Comparison of ENCODE assay signal across 31 mouse cellular contexts in genomic region chr6:3528198-3528597, GRCm38 (mm10). TPM values are rescaled to one million over a fixed set of nuclear protein-coding genes. Genes with fewer than 3 reads are reported as not detected.
"Had no signal": no experiment of that assay in that cellular context is flagged by ENCODE, and none has a peak within 500 bp of the region (broad histone marks: within the 10 kb centered on the region; RNA-seq: fewer than 3 reads in every experiment).

No protein-coding gene starts in this region.

- H3K9me3 ChIP-seq: embryonic facial prominence, embryonic 10.5 days; embryonic facial prominence, embryonic 12.5 days; embryonic facial prominence, embryonic 13.5 days; embryonic facial prominence, embryonic 15.5 days; forebrain, embryonic 10.5 days; forebrain, embryonic 12.5 days; forebrain, embryonic 13.5 days; forebrain, embryonic 15.5 days had no signal

- H3K36me3 ChIP-seq: embryonic facial prominence, embryonic 12.5 days; embryonic facial prominence, embryonic 13.5 days; forebrain, embryonic 10.5 days; forebrain, embryonic 12.5 days; forebrain, embryonic 15.5 days had no signal

- ATAC-seq: forebrain, embryonic 13.5 days; forebrain, embryonic 14.5 days; forebrain, embryonic 15.5 days; forebrain, embryonic 16.5 days; forebrain, postnatal 0 days had no signal

- H3K27me3 ChIP-seq: embryonic facial prominence, embryonic 12.5 days; embryonic facial prominence, embryonic 13.5 days; embryonic facial prominence, embryonic 15.5 days; forebrain, embryonic 12.5 days; forebrain, embryonic 13.5 days; forebrain, embryonic 15.5 days had no signal

- H3K4me2 ChIP-seq: embryonic facial prominence, embryonic 12.5 days; embryonic facial prominence, embryonic 13.5 days; embryonic facial prominence, embryonic 15.5 days; forebrain, embryonic 12.5 days; forebrain, embryonic 13.5 days; forebrain, embryonic 15.5 days had no signal

- DNase-seq: cerebellum, adult 18-20 months; cerebellum, adult 2 months; cerebellum, adult 8-10 months; cerebellum, adult 9-10 months; cerebellum, adult 9-11 months; cerebellum, postnatal 10 days; cerebellum, postnatal 14 days; cerebellum, postnatal 25 days; cerebellum, postnatal 36 days; embryo, embryonic 11 days; forebrain, postnatal 0 days; gastrocnemius, adult 2 months; gastrocnemius, postnatal 10 days; gastrocnemius, postnatal 14 days; gastrocnemius, postnatal 25 days; gastrocnemius, postnatal 36 days; heart, adult 11 months; heart, adult 18-20 months had no signal

- H3K4me3 ChIP-seq: embryonic facial prominence, embryonic 10.5 days; embryonic facial prominence, embryonic 12.5 days; embryonic facial prominence, embryonic 13.5 days; embryonic facial prominence, embryonic 15.5 days; erythroblast, embryonic 14.5 days; forebrain, embryonic 10.5 days; forebrain, embryonic 12.5 days; forebrain, embryonic 13.5 days; forebrain, embryonic 15.5 days; gastrocnemius, adult 2 months had no signal

- H3K27ac ChIP-seq: embryonic facial prominence, embryonic 10.5 days; embryonic facial prominence, embryonic 12.5 days; embryonic facial prominence, embryonic 13.5 days; embryonic facial prominence, embryonic 15.5 days; forebrain, embryonic 10.5 days; forebrain, embryonic 12.5 days; forebrain, embryonic 13.5 days; forebrain, embryonic 15.5 days; gastrocnemius, adult 2 months had no signal

- H3K4me1 ChIP-seq: embryonic facial prominence, embryonic 10.5 days; embryonic facial prominence, embryonic 12.5 days; embryonic facial prominence, embryonic 13.5 days; embryonic facial prominence, embryonic 15.5 days had no signal

- H3K9ac ChIP-seq: embryonic facial prominence, embryonic 12.5 days; embryonic facial prominence, embryonic 13.5 days; embryonic facial prominence, embryonic 15.5 days; forebrain, embryonic 12.5 days; forebrain, embryonic 13.5 days; forebrain, embryonic 15.5 days; forebrain, postnatal 0 days had no signal

RNA-seq across cellular contexts. Expression of gene Hepacam2, which starts 30.1 kb away (rescaled TPM):
- total RNA-seq: common myeloid progenitor, adult 5-6 weeks; gastrocnemius, postnatal 10 days; gastrocnemius, postnatal 14 days; gastrocnemius, postnatal 25 days; gastrocnemius, postnatal 36 days; gastrocnemius, postnatal 4 days had no signal
- polyA plus RNA-seq: erythroblast, embryonic 14.5 days had no signal
